Mouse (Mus musculus) ES-Bruce4 (cell line): Measurements from ENCODE around the gene Glipr1l3. TPM values are rescaled to one million over a fixed set of nuclear protein-coding genes. Genes with fewer than 3 reads are reported as not detected.
"Not testable (repeated sequence)": the region's sequence is repeated elsewhere in the genome, so short reads cannot be mapped to it uniquely, and the experiment has no call there.

Experiments used
- H3K27ac ChIP-seq: 2 replicates; pipeline ENCODE4 v1.5.1; 2012; ENCODE audit warnings: low read length, inconsistent platforms; ENCODE audit not compliant: insufficient read depth
- H3K27me3 ChIP-seq: 2 replicates; pipeline ENCODE4 v1.6.1; 2012; ENCODE audit warnings: mild to moderate bottlenecking, low read length, inconsistent platforms; ENCODE audit not compliant: control insufficient read depth, poor library complexity, insufficient read depth, severe bottlenecking
- H3K36me3 ChIP-seq: 2 replicates; pipeline ENCODE4 v1.6.1; 2012; ENCODE audit warnings: inconsistent platforms, mild to moderate bottlenecking, low read length, moderate library complexity; ENCODE audit not compliant: control insufficient read depth, poor library complexity, insufficient read depth, severe bottlenecking
- H3K4me1 ChIP-seq: one replicate; pipeline ENCODE4 v1.8.1; 2011; ENCODE audit warnings: low read length; ENCODE audit not compliant: control insufficient read depth, insufficient read depth
- H3K4me3 ChIP-seq: 2 replicates; pipeline ENCODE4 v1.5.1; 2011; ENCODE audit warnings: low read depth, mild to moderate bottlenecking, low read length
- H3K9ac ChIP-seq: 2 replicates; pipeline ENCODE4 v1.6.1; 2012; ENCODE audit warnings: low read depth, mild to moderate bottlenecking, inconsistent platforms; ENCODE audit not compliant: poor library complexity, severe bottlenecking
- H3K9me3 ChIP-seq: replicated peaks from 2 replicates; pipeline ENCODE4 v1.6.1; 2012; ENCODE audit warnings: mild to moderate bottlenecking, low read length, inconsistent platforms; ENCODE audit not compliant: control insufficient read depth, poor library complexity, insufficient read depth, severe bottlenecking
- CTCF ChIP-seq: IDR thresholded peaks from one replicate; pipeline ENCODE4 v1.8.1; 2011; ENCODE audit warnings: low read depth, low read length
- EP300 ChIP-seq: IDR thresholded peaks from 2 replicates; pipeline ENCODE4 v1.6.1; 2011; ENCODE audit warnings: low read depth, low read length; ENCODE audit not compliant: insufficient read depth
- POLR2A ChIP-seq: IDR thresholded peaks from one replicate; pipeline ENCODE4 v1.8.1; 2011; ENCODE audit warnings: low read length; ENCODE audit not compliant: insufficient read depth
- polyA plus RNA-seq: library from polyadenylated mRNA; stranded (reverse); fragments of >200 nt; gene quantifications from 2 replicates; pipeline ENCODE4 v1.2.4, GENCODE M21; 2011; ENCODE audit warnings: low read depth; ENCODE audit not compliant: missing spikeins, insufficient read depth, insufficient read length

Glipr1l3 gene
- not detected in 2 replicates for polyA plus RNA-seq

- not testable (repeated sequence) for H3K27me3 ChIP-seq, H3K4me1 ChIP-seq
- peak; percentile 69 for TF ChIP-seq CTCF
Observed at GRCm38 (mm10) chr10:112159882-112160560, at the start of gene Glipr1l3. Gene Glipr1l3 (minus strand): TSS chr10:112160327.

GRCm38 (mm10) chr10:112203463-112203862 is 43.3 kb upstream of the Glipr1l3 start:
- Histone ChIP-seq H3K4me3 (no peak overlapping the region), H3K4me1 (no peaks in the 10 kb centered on the region), H3K27me3 (no peaks in the 10 kb centered on the region), H3K27ac (no peak overlapping the region), H3K9me3 (no peaks in the 10 kb centered on the region), H3K9ac (no peak overlapping the region), H3K36me3 (no peaks in the 10 kb centered on the region)
- TF ChIP-seq EP300 (no peak), CTCF (no peak), POLR2A (no peak)

More at GRCm38 (mm10) chr10:112159882-112160560, at the start of gene Glipr1l3:
- H3K36me3 ChIP-seq, H3K9ac ChIP-seq, H3K9me3 ChIP-seq, H3K4me3 ChIP-seq, H3K27ac ChIP-seq: not testable (repeated sequence)

DNA sequence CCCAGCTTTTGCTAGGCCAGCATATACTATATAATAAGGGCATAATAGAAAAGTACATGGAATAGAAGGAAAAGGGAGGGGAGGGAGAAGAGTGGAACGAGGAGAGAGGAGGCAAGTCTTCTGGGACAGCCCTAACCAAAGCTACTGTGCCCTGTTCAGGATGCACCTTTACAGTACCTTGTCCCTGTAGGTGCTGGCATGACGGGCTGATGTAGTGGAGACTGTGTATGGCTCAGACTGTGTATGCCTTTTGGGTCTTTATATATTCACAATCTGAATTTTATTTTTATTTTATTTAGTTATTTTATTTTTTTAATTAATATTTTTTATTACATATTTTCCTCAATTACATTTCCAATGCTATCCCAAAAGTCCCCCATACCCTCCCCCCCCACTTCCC is 33.8 kb upstream of the Glipr1l3 start:
- not testable (repeated sequence) for H3K9ac ChIP-seq, H3K27me3 ChIP-seq, H3K9me3 ChIP-seq, H3K4me3 ChIP-seq, H3K27ac ChIP-seq, H3K4me1 ChIP-seq, H3K36me3 ChIP-seq

DNA sequence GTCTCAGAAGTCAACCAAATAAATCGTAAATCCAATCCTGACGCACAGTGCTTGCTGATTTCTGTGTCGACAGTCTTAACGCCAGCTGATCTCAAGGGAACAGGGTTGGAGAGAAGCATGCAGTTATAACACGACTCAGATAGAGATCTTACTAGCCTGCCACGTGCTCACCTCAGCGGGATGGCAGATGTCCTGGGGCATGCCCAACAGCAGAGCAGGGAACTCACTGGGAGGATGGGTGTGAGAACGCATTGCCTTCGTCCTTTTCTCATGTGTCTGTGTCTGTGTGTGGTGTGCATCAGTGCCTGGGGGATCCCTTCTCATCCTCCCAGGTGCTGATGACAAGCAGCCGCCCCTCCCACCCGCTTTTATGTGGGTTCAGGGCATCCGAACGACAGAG is 16.9 kb upstream of the Glipr1l3 start:
- not testable (repeated sequence) for H3K4me3 ChIP-seq, H3K9ac ChIP-seq, H3K4me1 ChIP-seq, H3K27ac ChIP-seq, H3K9me3 ChIP-seq, H3K36me3 ChIP-seq, H3K27me3 ChIP-seq

GRCm38 (mm10) chr10:112163168-112163766 is 3.1 kb upstream of the Glipr1l3 start, which contains the start of gene Caps2:
Gene Caps2 (plus strand): TSS chr10:112163621.
- no peak for TF ChIP-seq POLR2A
- no peak for TF ChIP-seq EP300
- no peak for TF ChIP-seq CTCF
- no peak within 1 kb of the TSS for H3K4me3 ChIP-seq
- H3K27ac ChIP-seq: no peak within 1 kb of the TSS
- H3K9ac ChIP-seq: no peak within 1 kb of the TSS
- no peaks in the 10 kb centered on the region for H3K27me3 ChIP-seq
- H3K4me1 ChIP-seq: no peaks in the 10 kb centered on the region
- no peaks in the 10 kb centered on the region for H3K36me3 ChIP-seq
- H3K9me3 ChIP-seq: no peaks in the 10 kb centered on the region

DNA sequence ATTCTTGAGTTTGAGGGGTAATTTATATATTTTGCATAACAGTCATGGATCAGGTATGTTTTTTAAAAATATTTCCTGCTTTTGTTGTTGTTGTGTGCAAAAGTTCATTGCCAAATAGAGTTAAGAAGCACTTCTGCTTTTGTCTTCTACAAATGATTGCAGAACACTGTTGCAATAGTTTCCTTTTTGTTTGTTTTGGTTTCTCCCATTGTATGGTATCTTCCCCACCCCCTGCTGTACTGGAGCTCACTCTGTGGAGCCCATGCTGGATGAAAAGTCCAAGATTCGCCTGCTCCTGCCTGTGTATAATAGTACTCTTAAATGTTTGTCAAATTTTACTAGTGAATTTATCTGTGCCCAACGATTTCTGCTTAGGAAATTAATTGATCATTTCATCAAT is 20.3 kb downstream of the Glipr1l3 start:
- Histone ChIP-seq H3K27ac (no peak overlapping the region), H3K9ac (no peak overlapping the region), H3K4me3 (no peak overlapping the region), H3K4me1 (no peaks in the 10 kb centered on the region), H3K36me3 (no peaks in the 10 kb centered on the region), H3K27me3 (no peaks in the 10 kb centered on the region), H3K9me3 (no peaks in the 10 kb centered on the region)
- TF ChIP-seq POLR2A (no peak), CTCF (no peak), EP300 (no peak)
